Mouse (Mus musculus) limb, embryonic 11.5 days (tissue): ENCODE measurements around the gene Gm28308. TPM values are rescaled to one million over a fixed set of nuclear protein-coding genes. Genes with fewer than 3 reads are reported as not detected.

Source experiments
- ATAC-seq: fragments of 200-750 bp; cut with Nextera tagmentation; 2 replicates; pipeline ENCODE4 v1.8.0; 2017; ENCODE audit warnings: low read depth; ENCODE audit not compliant: insufficient number of reproducible peaks, low FRiP score, low TSS enrichment
- DNase-seq: peaks from one replicate; pipeline ENCODE4 v3.0.0-alpha.2; 2015; ENCODE audit warnings: low spot score
- H3K27ac ChIP-seq: fragments of 300-500 bp; sonication (generic); replicated peaks from 2 replicates; pipeline ENCODE4 v1.5.1; 2014; ENCODE audit warnings: low read depth, mild to moderate bottlenecking, low read length
- H3K27me3 ChIP-seq: fragments of 300-500 bp; sonication (generic); 2 replicates; pipeline ENCODE4 v1.6.1; 2014; ENCODE audit warnings: mild to moderate bottlenecking, low read length, mixed read lengths; ENCODE audit not compliant: control insufficient read depth, insufficient read depth
- H3K36me3 ChIP-seq: fragments of 300-500 bp; sonication (generic); 2 replicates; pipeline ENCODE4 v1.6.1; 2014; ENCODE audit warnings: mild to moderate bottlenecking, low read length, moderate library complexity, mixed read lengths; ENCODE audit not compliant: control insufficient read depth, insufficient read depth
- H3K4me1 ChIP-seq: fragments of 300-500 bp; sonication (generic); 2 replicates; pipeline ENCODE4 v1.6.1; 2014; ENCODE audit warnings: low read length, mixed read lengths; ENCODE audit not compliant: control insufficient read depth, insufficient read depth
- H3K4me2 ChIP-seq: fragments of 300-500 bp; sonication (generic); 2 replicates; pipeline ENCODE4 v1.6.1; 2014; ENCODE audit warnings: low read depth, mild to moderate bottlenecking, moderate library complexity; ENCODE audit not compliant: severe bottlenecking
- H3K4me3 ChIP-seq: fragments of 300-500 bp; sonication (generic); 2 replicates; pipeline ENCODE4 v1.5.1; 2014; ENCODE audit warnings: low read depth, low read length
- H3K9ac ChIP-seq: fragments of 300-500 bp; sonication (generic); 2 replicates; pipeline ENCODE4 v1.6.1; 2014; ENCODE audit warnings: mild to moderate bottlenecking, low read length
- H3K9me3 ChIP-seq: fragments of 300-500 bp; sonication (generic); 2 replicates; pipeline ENCODE4 v1.6.1; 2016; ENCODE audit warnings: low read length; ENCODE audit not compliant: control insufficient read depth
- WGBS: fragments of 180-500 bp; shearing (Covaris S2); extraction: QIAGEN DNeasy Blood & Tissue Kit; methylation state at CpG from one replicate; pipeline ENCODE4 v1.1.7; 2014; 5-methylcytosine and 5-hydroxymethylcytosine counted together
- polyA plus RNA-seq: library from polyadenylated mRNA; unstranded; fragments of >200 nt; fragmentation: Nextera tagmentation; extraction: Ambion mirVana; gene quantifications from 2 replicates; pipeline ENCODE4 v1.2.1, GENCODE M21; 2014

Gm28308 gene
- polyA plus RNA-seq, 1 experiment from 2014 or later: 1.3 TPM

- DNase-seq: peak; percentile 70
Measured at GRCm38 (mm10) chr6:52237346-52238154, 24.4 kb upstream of the Gm28308 start.

GRCm38 (mm10) chr6:52236806-52237205 is 23.7 kb upstream of the Gm28308 start:
- Histone ChIP-seq H3K36me3 (peaks cover 2% of the 10 kb centered on the region; the same call in 1 of the 2 replicates), H3K9me3 (no peaks in the 10 kb centered on the region), H3K27me3 (no peaks in the 10 kb centered on the region), H3K9ac (peak overlapping the region; percentile 100), H3K4me3 (peak overlapping the region; percentile 99), H3K27ac (peak overlapping the region; percentile 99), H3K4me2 (peak overlapping the region; percentile 75), H3K4me1 (peaks cover 1% of the 10 kb centered on the region; the same call in 1 of the 2 replicates)
- no peak for DNase-seq
- ATAC-seq: no peak
- 5% methylated on average over 3 of the region's 3 CpGs for WGBS

More at GRCm38 (mm10) chr6:52237346-52238154, 24.4 kb upstream of the Gm28308 start:
- H3K9me3 ChIP-seq: no peaks in the 10 kb centered on the region
- H3K4me2 ChIP-seq: peak overlapping the region; percentile 75
- no peaks in the 10 kb centered on the region for H3K27me3 ChIP-seq
- peak overlapping the region; percentile 100 for H3K9ac ChIP-seq
- H3K36me3 ChIP-seq: peaks cover 2% of the 10 kb centered on the region; the same call in 1 of the 2 replicates
- peak overlapping the region; percentile 99 for H3K4me3 ChIP-seq
- H3K4me1 ChIP-seq: peaks cover 6% of the 10 kb centered on the region
- WGBS: 2% methylated on average over 10 of the region's 10 CpGs
- ATAC-seq: no peak
- H3K27ac ChIP-seq: peak overlapping the region; percentile 99

- Histone ChIP-seq H3K4me3 (peak overlapping the region; percentile 99), H3K9ac (peak overlapping the region; percentile 100), H3K27me3 (no peaks in the 10 kb centered on the region), H3K27ac (peak overlapping the region; percentile 99), H3K36me3 (peaks cover 2% of the 10 kb centered on the region; the same call in 1 of the 2 replicates), H3K4me1 (no peaks in the 10 kb centered on the region; the same call in 1 of the 2 replicates), H3K9me3 (no peaks in the 10 kb centered on the region), H3K4me2 (peak overlapping the region; percentile 75)
- 9% methylated on average over 6 of the region's 6 CpGs for WGBS
- DNase-seq (peak; percentile 58), ATAC-seq (no peak)
Measured at GRCm38 (mm10) chr6:52235866-52236265, 22.7 kb upstream of the Gm28308 start.

GRCm38 (mm10) chr6:52235267-52235666 is 22.1 kb upstream of the Gm28308 start:
- ATAC-seq (no peak), DNase-seq (peak; percentile 69)
- H3K4me3 ChIP-seq: peak overlapping the region; percentile 99
- H3K4me1 ChIP-seq: no peaks in the 10 kb centered on the region; the same call in 1 of the 2 replicates
- no peaks in the 10 kb centered on the region for H3K9me3 ChIP-seq
- H3K36me3 ChIP-seq: peaks cover 2% of the 10 kb centered on the region; the same call in 1 of the 2 replicates
- no peaks in the 10 kb centered on the region for H3K27me3 ChIP-seq
- H3K9ac ChIP-seq: peak overlapping the region; percentile 100
- WGBS: 12% methylated on average over 9 of the region's 9 CpGs
- H3K27ac ChIP-seq: peak overlapping the region; percentile 99
- peak overlapping the region; percentile 75 for H3K4me2 ChIP-seq

GRCm38 (mm10) chr6:52234428-52235140 is 21.4 kb upstream of the Gm28308 start:
- Histone ChIP-seq H3K4me2 (peak overlapping the region; percentile 75), H3K27me3 (no peaks in the 10 kb centered on the region), H3K36me3 (peaks cover 2% of the 10 kb centered on the region; the same call in 1 of the 2 replicates), H3K4me1 (no peaks in the 10 kb centered on the region; the same call in 1 of the 2 replicates), H3K9ac (peak overlapping the region; percentile 100), H3K27ac (peak overlapping the region; percentile 99), H3K9me3 (no peaks in the 10 kb centered on the region), H3K4me3 (peak overlapping the region; percentile 99)
- peak; percentile 46 for ATAC-seq
- no peak for DNase-seq
- WGBS: under 1% methylated on average over 62 of the region's 68 CpGs

GRCm38 (mm10) chr6:52233546-52234427 is 20.6 kb upstream of the Gm28308 start:
- ATAC-seq: no peak
- peak overlapping the region; percentile 75 for H3K4me2 ChIP-seq
- peaks cover 2% of the 10 kb centered on the region for H3K36me3 ChIP-seq
- peak overlapping the region; percentile 100 for H3K9ac ChIP-seq
- no peaks in the 10 kb centered on the region for H3K27me3 ChIP-seq
- H3K4me3 ChIP-seq: peak overlapping the region; percentile 99
- under 1% methylated on average over 61 of the region's 70 CpGs for WGBS
- no peaks in the 10 kb centered on the region; the same call in 1 of the 2 replicates for H3K4me1 ChIP-seq
- peak; percentile 74 for DNase-seq
- H3K9me3 ChIP-seq: no peaks in the 10 kb centered on the region
- H3K27ac ChIP-seq: peak overlapping the region; percentile 99

GRCm38 (mm10) chr6:52232984-52233545 is 19.9 kb upstream of the Gm28308 start:
- DNase-seq (peak; percentile 72), ATAC-seq (no peak)
- peak overlapping the region; percentile 75 for H3K4me2 ChIP-seq

More at GRCm38 (mm10) chr6:52232984-52233545, 19.9 kb upstream of the Gm28308 start:
- peak overlapping the region; percentile 99 for H3K27ac ChIP-seq
- no peaks in the 10 kb centered on the region; the same call in 1 of the 2 replicates for H3K4me1 ChIP-seq
- H3K4me3 ChIP-seq: peak overlapping the region; percentile 99
- WGBS: under 1% methylated on average over 23 of the region's 23 CpGs
- H3K9me3 ChIP-seq: no peaks in the 10 kb centered on the region
- peaks cover 2% of the 10 kb centered on the region for H3K36me3 ChIP-seq
- no peaks in the 10 kb centered on the region for H3K27me3 ChIP-seq
- peak overlapping the region; percentile 100 for H3K9ac ChIP-seq
